Mouse (Mus musculus): Measurements from ENCODE around the gene Ccin. TPM values are rescaled to one million over a fixed set of nuclear protein-coding genes. Genes with fewer than 3 reads are reported as not detected.

The Ccin gene
- total and polyA plus RNA-seq, 2 experiments from 2014 or later = 0.49 TPM; not detected in 1

DNA sequence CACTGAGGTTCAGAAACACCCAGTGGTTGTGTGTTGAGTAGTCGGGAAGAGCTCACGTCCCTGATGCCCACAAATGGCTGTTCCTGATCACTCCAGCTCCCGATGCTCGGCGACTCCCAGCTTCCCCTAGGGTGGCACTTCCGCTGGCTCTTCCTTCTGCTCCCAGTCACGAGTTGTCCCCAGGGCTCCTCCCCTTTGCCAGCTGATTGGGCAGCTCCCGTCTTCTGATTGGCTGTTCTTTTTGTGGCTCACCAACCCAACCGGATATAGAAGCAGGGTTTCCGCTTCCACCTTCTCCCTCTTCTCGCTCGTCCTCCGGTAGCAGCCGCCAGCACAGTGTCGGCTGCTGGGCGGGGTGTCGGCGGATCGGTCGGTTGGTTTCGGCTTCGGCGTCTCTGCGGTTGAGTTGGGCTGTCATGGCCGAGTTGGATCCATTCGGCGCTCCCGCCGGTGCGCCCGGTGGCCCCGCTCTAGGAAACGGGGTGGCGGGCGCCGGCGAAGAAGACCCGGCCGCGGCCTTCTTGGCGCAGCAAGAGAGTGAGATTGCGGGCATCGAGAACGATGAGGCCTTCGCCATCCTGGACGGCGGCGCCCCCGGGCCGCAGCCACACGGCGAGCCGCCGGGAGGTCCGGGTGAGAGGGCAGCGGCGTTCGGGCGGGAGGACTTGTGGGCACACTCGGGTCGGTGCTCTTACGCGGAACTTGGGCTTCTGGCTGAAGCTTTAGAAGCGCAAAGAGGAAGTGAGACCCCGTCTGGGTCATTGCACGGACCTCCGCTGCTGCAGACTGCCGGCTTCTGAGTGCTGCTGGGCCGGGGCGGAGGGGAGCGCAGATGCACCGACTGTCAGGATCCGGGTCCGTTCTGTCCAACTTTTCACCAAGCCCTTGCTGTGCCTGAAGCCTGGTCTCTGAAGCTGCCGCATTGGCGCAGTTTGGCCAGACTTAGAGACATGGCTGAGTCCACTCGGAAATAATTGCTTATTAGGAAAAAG is 29.4 kb downstream of the Ccin start:
- no peaks in the 10 kb centered on the region for H3K27me3 ChIP-seq (ENCODE audit: insufficient read depth, low read length)
- peak overlapping the region; percentile 60 for H3K4me3 ChIP-seq (ENCODE audit: low read depth, low read length)
- under 1% methylated on average over 77 of the region's 77 CpGs for WGBS
- no peaks in the 10 kb centered on the region for H3K9me3 ChIP-seq (ENCODE audit: low read length)
- H3K9ac ChIP-seq (replicated peaks; ENCODE audit: low read length, poor library complexity, severe bottlenecking) = peak overlapping the region; percentile 73
- no peak for TF ChIP-seq CTCF (IDR thresholded peaks at IDR 0.05)
- peak; percentile 99 for ATAC-seq (ENCODE audit: low FRiP score)
- peak overlapping the region; percentile 64 for H3K27ac ChIP-seq (ENCODE audit: low read depth, low read length)
- peaks cover 6% of the 10 kb centered on the region; the same call in 1 of the 2 replicates for H3K4me1 ChIP-seq (ENCODE audit: insufficient read depth, low read length)
- peak overlapping the region; percentile 88 for H3K4me2 ChIP-seq (ENCODE audit: low read depth, low read length, poor library complexity, severe bottlenecking)
- DNase-seq (ENCODE audit: low spot score) = peak; percentile 97
- H3K36me3 ChIP-seq (ENCODE audit: insufficient read depth, low read length) = no peaks in the 10 kb centered on the region

DNA sequence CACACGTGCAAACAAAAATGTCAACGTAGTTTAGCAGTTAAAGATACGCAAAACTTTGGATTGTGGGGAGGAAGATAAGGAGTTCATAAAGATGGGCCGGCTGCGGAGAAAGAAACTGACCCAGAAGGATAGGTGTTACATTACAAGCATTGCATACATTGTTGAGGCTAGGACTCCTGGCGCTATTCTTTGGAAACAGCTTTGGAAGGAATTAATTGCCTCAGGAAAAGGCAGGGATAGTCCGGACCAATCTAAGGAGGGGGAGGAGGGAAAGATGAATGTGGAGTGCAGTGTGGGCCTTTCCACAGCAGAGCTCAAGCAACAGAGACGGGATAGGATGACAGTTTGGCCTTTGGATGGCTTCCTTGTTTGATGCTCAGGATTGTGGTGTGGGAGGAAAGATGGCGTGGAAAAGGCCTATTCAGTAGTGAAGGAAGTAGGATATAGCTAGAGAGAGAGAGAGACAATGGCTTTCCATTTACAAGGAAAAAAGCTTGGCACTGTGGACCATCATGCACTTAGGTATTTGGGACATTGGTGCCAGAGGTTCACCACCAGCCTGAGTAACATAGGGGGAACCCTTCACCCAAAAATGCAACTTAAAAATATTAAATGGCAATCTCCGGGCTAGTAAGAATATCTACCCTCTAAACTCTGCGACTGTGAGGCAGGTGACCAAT is 30.2 kb downstream of the Ccin start:
- Histone ChIP-seq H3K4me1 (ENCODE audit: insufficient read depth, low read length) (peaks cover 6% of the 10 kb centered on the region; the same call in 1 of the 2 replicates), H3K4me3 (ENCODE audit: low read depth, low read length) (peak overlapping the region; percentile 60), H3K27ac (ENCODE audit: low read depth, low read length) (no peak overlapping the region), H3K9me3 (ENCODE audit: low read length) (no peaks in the 10 kb centered on the region), H3K27me3 (ENCODE audit: insufficient read depth, low read length) (no peaks in the 10 kb centered on the region), H3K4me2 (ENCODE audit: low read depth, low read length, poor library complexity, severe bottlenecking) (peak overlapping the region; percentile 88), H3K9ac (replicated peaks; ENCODE audit: low read length, poor library complexity, severe bottlenecking) (peak overlapping the region; percentile 73), H3K36me3 (ENCODE audit: insufficient read depth, low read length) (peaks cover 1% of the 10 kb centered on the region; the same call in 1 of the 2 replicates)
- no peak for ATAC-seq (ENCODE audit: low FRiP score)
- DNase-seq (ENCODE audit: low spot score) = no peak
- WGBS = 33% methylated on average over 11 of the region's 11 CpGs
- TF ChIP-seq CTCF (IDR thresholded peaks at IDR 0.05) = no peak

DNA sequence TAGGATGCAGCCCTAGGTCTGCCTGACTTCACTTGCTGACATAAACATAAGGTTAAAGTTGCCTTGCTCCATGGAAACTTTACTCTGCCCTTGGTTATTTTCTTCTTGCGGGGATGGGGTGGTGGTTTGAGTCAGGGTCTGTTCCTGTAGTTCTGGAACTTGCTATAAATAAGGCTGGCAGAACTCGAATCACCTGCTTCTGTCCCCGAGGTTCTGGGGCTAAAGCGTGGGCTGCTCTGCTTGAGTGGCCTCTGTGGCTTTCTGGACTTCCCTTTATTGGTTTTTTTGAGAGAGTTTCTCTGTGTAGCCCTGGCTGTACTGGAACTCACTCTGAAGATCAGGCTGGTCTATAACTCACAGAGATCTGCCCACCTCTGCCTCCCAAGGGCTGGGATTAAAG is 32.8 kb downstream of the Ccin start:
- Histone ChIP-seq H3K27ac (ENCODE audit: low read depth, low read length) (no peak overlapping the region), H3K27me3 (ENCODE audit: insufficient read depth, low read length) (no peaks in the 10 kb centered on the region), H3K9me3 (ENCODE audit: low read length) (no peaks in the 10 kb centered on the region), H3K9ac (replicated peaks; ENCODE audit: low read length, poor library complexity, severe bottlenecking) (no peak overlapping the region), H3K4me1 (ENCODE audit: insufficient read depth, low read length) (peaks cover 6% of the 10 kb centered on the region; the same call in 1 of the 2 replicates), H3K4me2 (ENCODE audit: low read depth, low read length, poor library complexity, severe bottlenecking) (no peak overlapping the region), H3K36me3 (ENCODE audit: insufficient read depth, low read length) (peaks cover 22% of the 10 kb centered on the region), H3K4me3 (ENCODE audit: low read depth, low read length) (no peak overlapping the region)
- no peak for TF ChIP-seq CTCF (IDR thresholded peaks at IDR 0.05)
- WGBS = 92% methylated on average over 4 of the region's 4 CpGs
- no peak for DNase-seq (ENCODE audit: low spot score)
- ATAC-seq (ENCODE audit: low FRiP score) = no peak

DNA sequence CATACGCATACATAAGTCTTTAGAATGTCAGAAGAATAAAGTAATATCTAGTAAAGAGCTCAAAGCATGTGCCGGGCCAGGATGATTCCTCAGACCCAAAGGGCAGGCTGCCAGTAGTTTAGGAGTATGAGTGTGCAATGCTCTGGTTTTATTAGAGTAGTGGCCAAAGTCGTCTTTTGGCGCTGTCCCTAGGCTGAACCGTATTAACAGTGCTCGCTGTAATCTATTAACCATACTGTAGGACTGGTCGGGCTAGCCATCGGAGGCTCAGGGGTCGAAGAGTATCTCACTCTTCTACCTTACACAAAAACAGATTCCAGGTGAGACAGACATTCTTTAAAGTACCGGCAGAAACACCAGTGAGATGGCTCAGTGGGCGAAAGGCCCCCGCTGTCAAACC is 33.5 kb downstream of the Ccin start:
- Histone ChIP-seq H3K9me3 (ENCODE audit: low read length) (no peaks in the 10 kb centered on the region), H3K36me3 (ENCODE audit: insufficient read depth, low read length) (peaks cover 28% of the 10 kb centered on the region), H3K4me1 (ENCODE audit: insufficient read depth, low read length) (peaks cover 6% of the 10 kb centered on the region; the same call in 1 of the 2 replicates), H3K27ac (ENCODE audit: low read depth, low read length) (no peak overlapping the region), H3K4me2 (ENCODE audit: low read depth, low read length, poor library complexity, severe bottlenecking) (no peak overlapping the region), H3K4me3 (ENCODE audit: low read depth, low read length) (no peak overlapping the region), H3K27me3 (ENCODE audit: insufficient read depth, low read length) (no peaks in the 10 kb centered on the region), H3K9ac (replicated peaks; ENCODE audit: low read length, poor library complexity, severe bottlenecking) (no peak overlapping the region)
- no peak for ATAC-seq (ENCODE audit: low FRiP score)
- 95% methylated on average over 12 of the region's 12 CpGs for WGBS
- DNase-seq (ENCODE audit: low spot score) = no peak
- no peak for TF ChIP-seq CTCF (IDR thresholded peaks at IDR 0.05)

DNA sequence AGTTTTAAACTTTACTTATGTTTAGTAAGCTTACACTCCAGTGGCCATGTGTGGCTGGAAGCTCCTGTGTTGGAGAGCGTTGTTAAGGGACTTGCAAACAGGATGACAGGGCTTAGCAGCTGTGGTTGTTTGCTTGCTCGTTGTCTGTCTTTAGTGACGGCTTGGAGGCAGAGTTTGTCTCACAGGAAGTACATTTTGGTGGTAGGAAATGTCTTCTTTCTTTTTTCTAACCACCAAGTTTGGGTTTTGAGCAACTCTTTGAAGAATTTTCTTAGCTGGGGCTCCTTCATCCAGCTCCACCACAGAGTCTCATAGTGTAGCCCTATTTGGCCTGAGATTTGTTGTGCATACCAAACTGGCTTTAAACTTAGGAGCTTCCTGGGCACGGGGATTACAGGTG is 39.0 kb downstream of the Ccin start:
- no peak for TF ChIP-seq CTCF (IDR thresholded peaks at IDR 0.05)
- no peaks in the 10 kb centered on the region for H3K4me1 ChIP-seq (ENCODE audit: insufficient read depth, low read length)
- no peaks in the 10 kb centered on the region for H3K9me3 ChIP-seq (ENCODE audit: low read length)
- H3K27ac ChIP-seq (ENCODE audit: low read depth, low read length) = no peak overlapping the region
- H3K4me2 ChIP-seq (ENCODE audit: low read depth, low read length, poor library complexity, severe bottlenecking) = no peak overlapping the region
- WGBS = 80% methylated on average over 4 of the region's 4 CpGs
- no peak overlapping the region for H3K9ac ChIP-seq (replicated peaks; ENCODE audit: low read length, poor library complexity, severe bottlenecking)
- DNase-seq (ENCODE audit: low spot score) (no peak), ATAC-seq (ENCODE audit: low FRiP score) (no peak)
- H3K27me3 ChIP-seq (ENCODE audit: insufficient read depth, low read length) = no peaks in the 10 kb centered on the region
- peaks cover 78% of the 10 kb centered on the region for H3K36me3 ChIP-seq (ENCODE audit: insufficient read depth, low read length)
- H3K4me3 ChIP-seq (ENCODE audit: low read depth, low read length) = no peak overlapping the region
